Mouse (Mus musculus): ENCODE measurements at regions not wholly inside any gene's neighbourhood (a gene's known extent, or its start where the extent isn't known, plus 50 kb on each side); places are given as distances from the start of the nearest gene placed in this dataset.

DNA sequence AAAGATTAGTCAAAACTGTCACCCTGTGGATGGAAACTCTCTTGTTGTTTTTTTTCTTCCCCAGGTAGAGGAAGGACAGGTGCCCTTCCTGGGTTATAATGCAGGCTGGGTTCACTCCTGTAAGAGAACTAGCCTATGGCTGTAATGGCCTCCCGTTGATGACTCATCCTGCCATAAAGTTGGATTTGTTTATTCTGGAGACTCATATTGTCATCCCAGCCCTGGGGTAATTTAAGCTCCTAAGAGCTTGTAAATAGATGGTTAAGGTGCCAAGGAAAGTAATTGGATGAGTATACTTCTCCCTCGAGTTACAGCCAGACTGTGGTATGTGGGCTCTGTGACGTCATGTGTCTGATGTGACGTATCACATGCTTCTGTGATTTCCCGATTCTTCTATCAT, 106.4 kb upstream of the 1700056E22Rik start:
- no peak for DNase-seq (ENCODE audit: low spot score in 2 of 2)

DNA sequence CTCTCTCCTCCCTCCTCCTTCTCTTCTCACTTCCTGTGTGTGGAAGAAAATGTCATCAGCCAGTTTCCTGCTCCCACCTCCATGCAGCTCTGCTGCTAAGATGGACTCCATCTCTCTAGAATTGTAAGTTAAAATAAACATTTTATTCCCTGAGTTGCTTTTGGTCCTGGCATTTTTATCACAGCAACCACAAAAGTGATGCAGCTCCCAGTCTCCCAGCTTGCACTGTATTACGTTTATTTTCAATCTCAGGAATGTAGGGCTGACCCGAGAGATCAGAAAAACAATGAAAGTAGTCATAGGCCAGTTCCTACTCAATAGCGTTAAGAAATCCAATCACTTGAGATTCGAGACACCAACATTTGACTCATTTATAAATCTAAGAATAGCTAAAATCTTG, 106.0 kb upstream of the 1700056E22Rik start:
- DNase-seq (ENCODE audit: low spot score in 2 of 2): no peak

DNA sequence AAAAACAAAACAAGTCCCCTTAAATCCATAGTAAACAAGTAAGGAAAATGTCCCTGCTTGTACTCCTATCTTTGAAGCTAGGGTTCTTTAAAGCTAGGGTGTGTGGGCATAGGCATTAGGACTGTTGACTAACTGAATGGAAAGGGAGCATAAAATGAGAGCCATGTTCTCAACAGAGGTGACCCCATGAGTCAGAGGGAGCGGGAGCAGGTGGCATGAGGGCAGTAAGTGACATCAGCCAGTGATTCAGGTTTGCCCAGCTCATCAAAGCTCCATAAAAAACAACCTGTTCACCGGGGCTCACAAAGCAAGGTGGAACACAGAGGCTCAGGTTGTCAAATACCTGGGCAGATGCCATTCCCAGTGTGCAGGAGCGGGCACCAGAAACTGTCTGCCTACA, 104.6 kb upstream of the 1700056E22Rik start:
- DNase-seq (ENCODE audit: low spot score in 2 of 2): no peak

DNA sequence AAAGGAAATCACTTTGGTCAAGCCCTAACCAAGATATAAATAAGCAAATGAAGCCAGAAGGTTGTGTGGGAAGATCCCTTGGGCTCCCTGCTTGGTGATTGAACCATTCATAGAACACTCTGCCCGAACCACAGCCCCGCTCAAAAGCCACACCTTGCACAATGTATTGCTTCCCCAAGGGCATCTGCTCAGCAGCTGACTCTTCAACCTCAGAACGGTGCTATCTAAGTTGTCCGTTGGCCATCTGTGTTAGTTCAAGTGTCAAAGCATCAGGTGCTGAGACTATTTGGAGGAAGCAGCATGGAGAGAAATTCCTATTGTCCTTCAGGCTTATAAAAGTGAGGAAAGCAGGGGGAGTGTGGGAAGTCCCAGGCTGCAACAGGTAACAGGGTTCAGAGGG, 96.8 kb upstream of the 1700056E22Rik start:
- no peak for DNase-seq (ENCODE audit: low spot score in 2 of 2)

DNA sequence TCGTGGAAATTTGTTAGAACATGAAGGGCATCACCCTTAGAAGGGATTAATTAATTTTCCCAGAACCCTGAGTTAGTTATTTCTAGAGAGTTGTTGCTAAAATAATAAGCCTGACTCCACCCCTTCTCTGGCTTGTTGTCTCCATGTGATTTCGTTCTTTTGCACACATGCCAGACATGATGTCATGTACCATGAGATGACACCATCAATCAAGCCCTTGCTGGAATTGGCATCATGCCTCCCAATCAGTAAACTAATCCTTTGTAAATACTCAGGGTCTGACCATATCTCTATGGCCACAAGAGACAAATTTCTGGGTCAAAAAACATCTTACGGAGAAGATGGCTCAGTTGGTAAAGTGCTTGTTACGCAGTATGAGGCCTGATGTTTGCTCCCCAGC, 93.2 kb upstream of the 1700056E22Rik start:
- DNase-seq (ENCODE audit: low spot score in 2 of 2): no peak

DNA sequence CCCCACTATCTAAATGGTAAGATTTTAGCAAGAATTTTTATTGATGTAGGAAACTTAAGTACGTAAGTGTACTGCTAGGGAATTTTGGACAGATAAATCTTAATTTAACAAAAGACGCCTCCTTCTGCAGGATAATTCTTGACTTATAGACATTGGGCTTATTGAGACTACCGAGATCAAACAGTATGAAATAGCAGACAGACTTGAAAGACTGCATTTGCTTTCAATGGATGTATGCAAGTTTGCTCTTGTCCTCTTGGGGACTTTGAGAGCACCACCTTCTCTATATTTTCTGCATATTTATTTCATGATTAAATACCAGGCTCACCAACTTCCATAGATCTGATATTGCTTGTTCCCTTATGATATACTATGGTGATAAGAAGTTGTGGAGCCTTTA, 92.8 kb upstream of the 1700056E22Rik start:
- no peak for DNase-seq (ENCODE audit: low spot score in 2 of 2)
